25 mouse cellular contexts compared by ENCODE assay signal in genomic region chr11:22739497-22740288, GRCm38 (mm10).
DNase-seq lines count a peak whose midpoint lies in the region; ATAC-seq and TF ChIP-seq lines count a peak whose summit lies in the region.
"Had no signal": no experiment of that assay in that cellular context is flagged by ENCODE, and none has a peak within 500 bp of the region (broad histone marks: within the 10 kb centered on the region; RNA-seq: fewer than 3 reads in every experiment).

No protein-coding gene starts in this region.

- H3K9me3 ChIP-seq in intestine, postnatal 0 days (ENCODE audit: control insufficient read depth) = no peaks in the 10 kb centered on the region
- H3K9me3 ChIP-seq: forebrain, embryonic 13.5 days; heart, embryonic 15.5 days; limb, embryonic 12.5 days; liver, embryonic 13.5 days; neural tube, embryonic 12.5 days had no signal

- DNase-seq in kidney, adult 9 months = peak; percentile 41
- DNase-seq in kidney, postnatal 10 days = no peak
- DNase-seq in thymus, postnatal 14 days = peak; percentile 16
- no peak for DNase-seq in thymus, postnatal 4 days
- no peak for DNase-seq in Muller cell, postnatal 12 days (ENCODE audit: inconsistent ontology term)
- DNase-seq: adrenal gland, postnatal 10 days; cerebellum, adult 8-10 months; cerebellum, postnatal 25 days; gastrocnemius, postnatal 14 days; kidney, adult 18-20 months; layer of hippocampus, adult 9-11 months; liver, embryonic 13.5 days; lung, adult 2 months; lung, postnatal 10 days; thymus, postnatal 25 days had no signal

- no peak overlapping the region for H3K4me3 ChIP-seq in intestine, postnatal 0 days (ENCODE audit: low read depth, low read length)
- H3K4me3 ChIP-seq: forebrain, embryonic 13.5 days; heart, embryonic 15.5 days; limb, embryonic 12.5 days; liver, embryonic 13.5 days; neural tube, embryonic 12.5 days had no signal

- H3K4me1 ChIP-seq in intestine, postnatal 0 days (replicated peaks; ENCODE audit: control insufficient read depth, insufficient read depth, low read length) = no peaks in the 10 kb centered on the region
- H3K4me1 ChIP-seq: heart, embryonic 15.5 days; limb, embryonic 12.5 days; liver, embryonic 13.5 days; neural tube, embryonic 12.5 days had no signal

- WGBS in intestine, postnatal 0 days = 45% methylated on average over 5 of the region's 5 CpGs

- ATAC-seq in intestine, postnatal 0 days = peak; percentile 86
- ATAC-seq in frontal cortex, adult (ENCODE audit: low TSS enrichment) = no peak
- ATAC-seq: forebrain, embryonic 13.5 days; hindbrain, embryonic 16.5 days; midbrain, embryonic 16.5 days had no signal

- no peak for TF ChIP-seq CTCF in intestine, postnatal 0 days (IDR thresholded peaks at IDR 0.05; ENCODE audit: low read depth)

- H3K36me3 ChIP-seq in intestine, postnatal 0 days (ENCODE audit: control insufficient read depth, insufficient read depth) = no peaks in the 10 kb centered on the region
- H3K36me3 ChIP-seq: heart, embryonic 15.5 days; limb, embryonic 12.5 days; liver, embryonic 13.5 days; neural tube, embryonic 12.5 days had no signal

- no peak overlapping the region for H3K4me2 ChIP-seq in intestine, postnatal 0 days (replicated peaks; ENCODE audit: low read depth)
- H3K4me2 ChIP-seq: forebrain, embryonic 13.5 days; heart, embryonic 15.5 days; limb, embryonic 12.5 days; liver, embryonic 13.5 days; neural tube, embryonic 12.5 days had no signal

- peak overlapping the region; percentile 66 for H3K27ac ChIP-seq in intestine, postnatal 0 days (ENCODE audit: low read depth, low read length)
- H3K27ac ChIP-seq: forebrain, embryonic 13.5 days; heart, embryonic 15.5 days; kidney, postnatal 0 days; limb, embryonic 12.5 days; liver, embryonic 13.5 days; neural tube, embryonic 12.5 days had no signal

- H3K9ac ChIP-seq in intestine, postnatal 0 days (ENCODE audit: low read depth, low read length) = no peak overlapping the region
- H3K9ac ChIP-seq: forebrain, embryonic 13.5 days; heart, embryonic 15.5 days; limb, embryonic 12.5 days; liver, embryonic 13.5 days; neural tube, embryonic 12.5 days had no signal

- H3K27me3 ChIP-seq in intestine, postnatal 0 days (replicated peaks; ENCODE audit: control insufficient read depth, insufficient read depth, low read length) = no peaks in the 10 kb centered on the region
- H3K27me3 ChIP-seq: CH12.LX; forebrain, embryonic 13.5 days; heart, embryonic 15.5 days; limb, embryonic 12.5 days; liver, embryonic 13.5 days; neural tube, embryonic 12.5 days had no signal

Comparison
In these comparisons a context has a peak if more than half of its experiments do, and no peak if none do; other contexts are left out.
1. DNase-seq: peak in kidney, adult 9 months (single experiment) and thymus, postnatal 14 days (single experiment); none in kidney, postnatal 10 days (single experiment), thymus, postnatal 4 days (single experiment) and Muller cell, postnatal 12 days (single experiment).